Mouse (Mus musculus): ENCODE measurements at regions not wholly inside any gene's neighbourhood (a gene's known extent, or its start where the extent isn't known, plus 50 kb on each side); places are given as distances from the start of the nearest gene placed in this dataset.

DNA sequence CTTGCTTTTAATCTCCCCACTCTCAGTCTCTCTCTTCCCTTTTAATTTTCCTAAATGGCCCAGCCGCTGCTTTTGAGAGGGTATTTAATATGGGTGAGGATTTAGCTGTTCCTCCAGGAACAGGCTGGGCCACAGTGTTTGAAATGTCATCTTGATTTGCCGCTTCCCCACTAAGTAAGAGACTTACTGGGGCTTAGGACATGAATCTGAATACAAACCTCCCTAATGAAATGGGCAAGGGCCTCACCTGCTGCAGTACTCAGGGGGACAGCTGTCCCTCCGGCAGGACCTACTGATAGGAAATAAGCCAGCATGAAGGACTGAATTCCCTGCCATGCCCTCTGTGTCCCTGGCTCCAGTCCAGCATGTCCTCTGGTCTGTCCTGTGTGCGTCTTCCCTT, 50.6 kb upstream of the Prr23a1 start:
- DNase-seq, result no peak
- intact Hi-C loops (cut with DNase I), result no loop called here

DNA sequence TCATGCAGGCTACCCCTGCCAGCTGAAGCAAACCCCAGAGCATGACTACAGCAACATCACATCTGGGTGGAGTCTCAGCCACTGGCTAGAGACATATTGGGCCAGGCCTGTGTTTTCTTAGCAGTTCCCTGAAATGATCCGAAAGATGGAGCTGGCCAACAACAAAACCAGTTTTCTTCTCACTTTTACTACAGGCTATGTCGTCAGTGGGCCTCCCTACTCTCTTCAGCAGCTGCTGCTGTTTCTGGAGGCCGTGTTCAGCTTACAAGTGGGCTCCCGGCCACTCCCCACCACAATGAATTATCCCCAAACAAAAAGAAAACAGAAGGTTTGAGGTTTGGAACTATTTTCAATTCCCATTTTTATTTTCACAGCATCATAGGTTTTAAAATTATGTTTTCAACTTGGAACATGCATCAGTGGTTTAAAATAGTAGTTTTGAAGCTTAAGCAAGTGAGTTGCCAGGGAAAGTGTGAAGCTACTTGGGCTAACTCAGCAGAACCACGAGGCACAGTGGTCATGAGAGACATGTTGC, 68.6 kb upstream of the Prr23a1 start:
- no peak for DNase-seq
- intact Hi-C loops (cut with DNase I), result no loop called here

DNA sequence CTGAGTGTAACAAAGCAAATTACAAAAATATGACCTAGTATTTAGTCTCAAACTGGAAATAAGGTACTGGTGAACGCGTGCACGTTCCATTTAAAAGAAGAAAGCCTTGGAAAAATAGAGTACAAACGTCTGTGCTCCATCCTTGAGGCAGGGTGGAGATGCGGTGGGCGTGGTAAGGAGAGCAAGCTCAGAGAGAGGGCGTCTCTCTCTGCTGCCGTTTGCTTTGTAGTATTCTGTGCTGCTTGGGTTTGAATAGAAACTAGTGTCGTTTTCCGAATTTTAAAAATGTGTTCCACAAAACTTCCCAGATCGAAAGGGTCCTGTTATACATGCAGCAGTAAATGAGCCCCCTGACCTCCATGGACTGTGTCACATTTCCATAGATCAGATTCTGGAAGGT, 69.1 kb upstream of the Prr23a1 start:
- DNase-seq, result no peak
- intact Hi-C loops (cut with DNase I), result no loop called here

DNA sequence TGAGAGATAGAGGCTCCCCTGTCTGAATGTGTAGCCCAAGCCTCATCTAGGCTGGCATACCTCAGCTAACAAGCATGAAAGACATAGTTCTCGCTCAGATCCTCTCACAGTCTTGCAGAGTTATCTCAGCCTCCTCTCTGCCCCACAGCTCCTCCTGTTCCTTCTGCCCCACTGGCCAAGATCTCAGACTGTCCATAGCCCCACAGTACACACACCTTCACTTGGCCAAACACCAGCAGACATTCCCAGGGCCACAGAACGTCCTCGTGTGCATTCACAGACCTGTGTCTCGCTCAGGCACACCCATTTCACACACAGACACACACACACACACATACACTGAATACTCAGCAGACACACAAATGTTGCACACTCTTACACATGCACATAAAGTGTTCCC, 87.5 kb upstream of the Prr23a1 start:
- intact Hi-C loops (cut with DNase I), result no loop called here
- DNase-seq, result no peak

DNA sequence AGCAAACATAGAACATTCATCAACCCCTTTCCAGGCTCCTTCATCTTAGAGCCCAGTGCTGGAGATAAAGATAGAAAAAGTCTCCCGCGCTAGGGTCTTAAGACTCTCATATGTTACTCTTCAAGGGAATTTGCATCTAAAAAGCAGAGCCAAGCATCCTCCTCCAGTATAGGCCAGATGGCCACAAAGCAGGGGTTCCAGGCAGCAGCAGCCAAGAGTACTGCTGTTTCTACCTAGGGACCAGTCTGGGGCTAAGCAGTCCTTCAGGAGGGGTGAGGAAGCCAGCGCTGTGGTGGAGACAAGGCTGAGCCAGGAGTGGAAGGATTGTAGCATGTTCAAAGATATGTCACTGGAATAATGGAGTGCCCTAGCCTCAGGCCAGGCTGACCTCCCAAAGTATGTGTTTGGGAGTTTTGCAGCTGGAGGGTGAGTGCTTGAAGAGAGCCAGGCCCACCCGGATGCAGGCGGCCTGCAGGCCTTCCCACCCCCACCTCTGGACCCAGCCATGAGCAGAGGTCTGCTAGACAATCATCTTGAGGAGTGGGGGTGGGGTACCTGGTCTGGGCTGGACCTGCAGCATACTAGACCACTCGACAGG, 88.8 kb upstream of the Prr23a1 start:
- DNase-seq, result no peak
- intact Hi-C loops (cut with DNase I), result no loop called here

DNA sequence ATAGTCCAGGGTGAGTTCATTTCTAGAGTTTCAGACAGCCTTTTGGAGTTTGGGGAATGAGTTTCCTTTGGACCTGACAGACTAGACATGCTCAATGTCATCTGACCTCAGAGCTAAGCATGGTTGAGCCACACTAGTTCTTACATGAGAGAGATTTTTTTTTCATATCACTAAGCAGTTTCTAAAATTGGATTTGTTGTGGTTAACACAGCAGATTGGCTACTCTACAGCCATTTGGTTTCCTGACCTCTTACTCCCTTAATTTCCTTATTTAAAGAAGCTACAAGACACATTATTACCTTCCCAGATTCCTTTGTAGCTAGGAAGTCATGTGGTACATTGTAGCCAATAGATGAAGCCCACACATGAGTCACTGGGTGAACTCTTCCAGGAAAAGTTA, 98.5 kb upstream of the Prr23a1 start:
- DNase-seq, result no peak
- intact Hi-C loops (cut with DNase I), result no loop called here

DNA sequence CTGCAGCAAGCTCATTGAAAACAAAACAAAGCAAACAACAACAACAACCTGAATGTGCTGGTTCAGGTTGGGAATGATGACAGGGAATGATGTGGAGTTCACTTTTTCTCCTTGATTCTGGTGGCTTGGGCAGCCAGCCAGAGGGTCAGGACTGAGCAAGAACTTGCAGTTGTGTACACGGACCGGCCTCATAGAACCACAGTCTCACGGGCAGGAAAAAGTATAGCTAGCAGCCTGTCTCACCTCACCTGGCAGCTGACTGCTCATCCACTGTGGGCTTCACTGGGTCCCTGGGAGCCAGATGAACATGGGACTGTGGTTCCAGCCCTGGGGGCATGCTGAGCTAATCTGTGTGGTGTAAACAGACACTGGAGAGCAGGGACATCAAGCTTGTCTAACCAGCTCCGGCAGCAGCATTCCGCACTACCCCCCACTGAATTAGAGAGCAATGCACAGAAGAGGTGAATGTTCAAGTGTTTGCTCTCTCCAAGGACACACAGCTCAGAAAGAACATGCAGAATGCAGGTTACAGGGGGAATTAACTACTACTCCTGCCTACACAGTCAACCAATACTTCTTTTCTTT, 114.9 kb upstream of the Prr23a1 start:
- intact Hi-C loops (cut with DNase I), result no loop called here
- DNase-seq, result no peak

DNA sequence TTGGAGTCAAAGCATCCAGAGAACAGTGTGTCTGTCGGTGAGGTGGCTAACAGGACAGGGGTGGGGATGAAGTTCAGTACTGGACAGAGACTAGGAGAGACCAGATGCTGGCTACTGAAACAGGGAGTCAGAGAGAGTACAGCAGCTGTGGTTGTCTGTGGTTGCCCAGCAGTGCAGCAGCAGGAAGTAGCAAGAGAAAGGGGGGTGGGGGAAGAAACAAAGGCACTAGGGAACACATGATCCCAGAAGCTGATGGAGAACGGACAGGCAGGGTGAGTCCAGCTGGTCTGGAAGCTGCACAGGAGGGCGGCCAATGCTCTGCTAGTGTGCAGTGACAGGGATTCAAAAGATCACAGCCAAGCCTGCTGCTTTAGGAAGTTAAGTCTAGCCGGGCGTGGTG, 115.7 kb upstream of the Prr23a1 start:
- DNase-seq, result no peak
- intact Hi-C loops (cut with DNase I), result no loop called here

DNA sequence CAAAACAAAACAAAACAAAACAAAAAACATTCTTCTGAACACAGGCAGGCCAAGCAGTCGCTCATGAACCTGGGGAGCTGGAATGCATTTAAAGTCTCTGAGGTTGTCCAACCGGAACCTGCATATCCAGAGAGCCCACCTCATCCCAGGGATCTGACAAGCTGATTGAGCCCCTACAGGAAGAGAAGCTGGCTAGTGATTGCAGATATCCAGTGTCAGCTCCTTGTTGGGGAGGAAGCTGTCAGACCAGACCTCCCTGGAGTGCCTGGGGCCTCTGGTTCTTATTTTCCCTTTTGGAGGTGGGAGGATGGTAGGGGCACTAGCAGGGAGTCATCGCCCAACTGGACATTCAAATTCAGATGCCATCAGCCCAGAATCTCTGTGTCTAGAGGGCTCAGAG, 119.4 kb upstream of the Prr23a1 start:
- DNase-seq, result no peak

DNA sequence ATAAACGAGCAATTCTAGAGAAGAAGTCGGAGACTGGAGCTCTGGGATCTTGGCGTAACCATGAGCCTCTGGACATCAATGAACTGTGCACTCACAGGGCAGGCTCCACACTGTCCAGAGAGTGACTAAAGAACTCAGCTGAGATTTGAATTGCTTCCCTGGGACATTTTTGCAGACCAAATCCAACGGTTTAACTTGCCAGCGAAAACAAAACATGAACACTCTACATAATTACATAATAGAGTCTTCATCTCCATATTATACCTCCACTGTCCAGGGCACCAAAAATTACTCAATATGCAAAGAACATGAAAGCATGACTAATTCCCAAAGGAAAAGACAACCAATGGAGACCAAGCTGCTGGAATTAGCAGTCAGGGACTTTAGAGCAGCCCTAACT, 119.9 kb upstream of the Mrps22 start:
- DNase-seq, result no peak
- intact Hi-C loops (cut with DNase I), result no loop called here

More for the DNA sequence above, 119.4 kb upstream of the Prr23a1 start:
- intact Hi-C loops (cut with DNase I), result no loop called here

DNA sequence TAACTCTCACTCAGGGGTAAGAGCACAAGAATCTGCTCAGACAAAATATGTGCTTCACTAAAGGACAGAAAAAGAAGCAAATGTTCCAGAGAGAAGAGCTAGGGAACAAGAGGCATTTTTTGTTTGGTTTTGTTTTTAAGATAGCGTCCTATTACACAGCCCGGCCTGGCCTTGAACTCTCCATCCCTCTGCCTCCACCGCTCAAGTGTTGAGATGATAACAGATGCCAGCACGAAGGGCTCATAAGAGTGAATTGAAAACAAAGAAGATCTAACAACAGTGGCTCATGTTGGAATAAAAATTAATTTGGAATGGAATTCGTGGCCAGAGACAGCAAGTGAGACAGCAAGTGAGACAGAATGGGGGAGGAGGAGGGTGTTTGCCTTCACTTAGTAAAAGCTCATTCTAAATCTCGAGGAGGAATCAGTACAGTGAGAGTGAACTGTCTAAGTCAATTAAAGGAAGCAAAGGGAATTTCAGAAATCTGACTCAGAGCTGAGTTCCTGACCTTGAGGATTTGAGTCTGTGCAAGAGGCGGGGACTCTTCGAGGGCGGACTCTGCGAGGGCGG, 116.3 kb upstream of the Mrps22 start:
- DNase-seq, result no peak
- intact Hi-C loops (cut with DNase I), result no loop called here

DNA sequence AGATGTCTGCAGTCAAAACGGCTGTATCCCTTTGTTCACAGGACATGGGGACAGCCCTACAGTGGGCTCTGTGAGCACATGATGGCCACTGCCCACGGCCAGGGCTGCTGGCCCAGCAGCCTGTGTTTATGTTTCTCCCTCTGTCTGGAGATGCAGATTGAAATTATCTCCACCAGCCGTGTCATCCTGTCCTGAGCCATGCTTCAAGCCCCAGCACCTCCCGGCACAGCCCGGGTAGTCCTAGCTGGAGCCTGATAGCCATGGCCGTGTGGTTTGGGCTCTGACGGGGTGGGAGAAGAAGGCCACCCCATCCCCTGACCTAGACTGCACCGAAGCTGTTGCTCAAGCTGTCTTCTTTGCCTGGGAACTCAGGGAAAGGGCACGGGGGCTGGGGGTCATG, 113.2 kb upstream of the Mrps22 start:
- DNase-seq, result no peak
- intact Hi-C loops (cut with DNase I), result no loop called here

DNA sequence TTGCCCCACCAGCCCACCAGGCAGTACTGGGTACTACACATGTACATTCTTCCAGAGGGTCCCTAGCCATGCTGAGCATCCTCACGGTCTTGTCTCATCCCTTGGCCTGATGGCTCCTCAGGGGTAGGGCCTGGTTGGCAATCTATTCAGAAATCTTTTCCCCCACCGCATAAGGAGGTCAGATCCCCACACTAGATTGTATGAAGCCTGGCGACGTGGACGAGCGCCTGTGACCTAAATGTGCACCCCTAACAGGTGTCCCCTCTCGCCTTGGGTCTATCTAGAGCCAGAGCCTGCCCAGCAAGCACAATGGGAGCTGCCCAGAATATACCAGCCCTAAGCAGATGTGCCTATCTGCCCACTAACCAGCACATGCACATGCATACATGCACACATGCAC, 111.4 kb upstream of the Mrps22 start:
- DNase-seq, result no peak
- intact Hi-C loops (cut with DNase I), result no loop called here

DNA sequence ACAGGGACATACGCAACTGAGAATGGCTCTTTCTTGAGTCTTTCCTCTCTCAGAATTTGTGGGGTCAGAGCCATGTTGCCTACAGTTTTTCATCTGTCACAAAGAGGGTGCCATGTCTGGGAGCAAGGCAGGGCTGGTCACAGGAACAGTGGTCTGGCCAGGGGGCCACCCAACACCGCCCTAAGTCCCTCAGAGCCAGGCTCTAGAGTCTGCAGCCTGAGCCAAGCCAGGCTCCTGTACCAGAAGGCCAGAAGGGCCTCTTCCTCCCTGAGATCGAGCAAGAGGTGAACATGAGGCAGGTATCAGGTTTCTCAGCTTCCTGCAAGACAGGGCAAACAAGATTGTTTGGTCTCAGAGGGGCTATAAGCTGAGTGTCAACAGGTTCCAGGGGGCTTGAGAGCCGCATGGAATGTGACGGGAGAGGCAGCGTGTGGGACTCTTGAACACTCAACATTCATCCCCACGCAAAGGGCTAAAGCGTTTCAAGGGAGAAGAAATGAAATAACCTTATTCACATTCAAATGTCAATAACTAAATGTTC, 110.6 kb upstream of the Mrps22 start:
- DNase-seq, result no peak
- intact Hi-C loops (cut with DNase I), result no loop called here

DNA sequence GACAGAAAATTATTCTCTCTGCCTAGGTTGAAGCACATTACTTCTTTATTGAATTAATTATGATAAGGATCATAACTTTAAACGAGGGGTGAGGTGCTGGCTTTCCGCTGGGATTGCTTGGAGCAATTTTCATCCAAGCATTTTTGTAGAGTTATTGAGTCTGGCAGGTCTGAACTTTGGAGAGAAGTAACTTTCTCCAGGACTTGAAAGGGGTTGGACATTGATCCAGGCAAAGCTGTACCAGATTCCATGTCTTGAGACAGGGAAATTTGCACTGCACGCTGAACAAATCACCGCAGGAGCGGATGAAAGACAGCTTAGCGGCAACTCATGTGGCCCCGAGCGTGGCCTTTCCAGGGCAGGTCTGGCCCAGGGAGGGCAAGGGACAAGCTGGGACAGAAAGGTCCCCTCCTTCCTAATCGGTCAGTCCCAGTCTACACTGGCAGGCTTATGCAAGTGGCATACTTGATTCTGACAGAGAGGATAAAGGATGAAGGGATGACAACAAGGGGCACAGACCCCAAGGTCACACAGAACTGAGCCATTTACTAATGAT, 108.8 kb upstream of the Mrps22 start:
- DNase-seq, result no peak
- intact Hi-C loops (cut with DNase I), result no loop called here

DNA sequence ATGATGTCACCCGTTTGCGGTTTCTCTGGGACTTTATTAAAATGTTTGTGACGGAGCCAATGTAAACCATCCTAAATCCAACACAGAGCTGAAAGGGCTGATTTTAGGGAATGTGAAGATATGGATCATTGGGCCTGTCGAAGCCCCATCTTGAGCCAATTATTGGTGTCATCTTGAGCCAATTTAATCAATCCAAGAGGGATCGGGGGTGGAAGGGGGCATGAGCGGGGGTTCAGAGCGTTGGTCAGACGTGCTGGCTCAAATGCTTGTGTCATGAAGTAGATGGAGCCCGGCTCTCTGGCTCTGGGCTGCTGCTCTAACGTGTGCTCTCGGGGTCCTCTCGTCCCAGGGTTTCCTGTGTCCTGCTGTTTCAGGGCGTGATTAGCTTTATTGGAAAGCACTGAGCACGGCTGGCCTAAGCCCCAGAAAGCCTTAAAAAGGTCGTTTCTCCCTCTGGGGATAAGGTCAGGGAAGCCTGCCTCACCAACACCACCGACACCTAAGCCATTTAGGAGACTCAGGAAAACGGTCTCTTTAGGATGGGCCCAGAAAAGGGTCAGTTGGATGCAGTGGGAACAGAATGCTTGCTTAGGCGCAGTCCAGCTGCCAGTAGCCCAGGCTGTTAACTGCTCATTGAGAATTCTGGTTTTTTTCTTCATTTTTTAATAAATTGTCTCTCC, 106.7 kb upstream of the Mrps22 start:
- intact Hi-C loops (cut with DNase I), result no loop called here

DNA sequence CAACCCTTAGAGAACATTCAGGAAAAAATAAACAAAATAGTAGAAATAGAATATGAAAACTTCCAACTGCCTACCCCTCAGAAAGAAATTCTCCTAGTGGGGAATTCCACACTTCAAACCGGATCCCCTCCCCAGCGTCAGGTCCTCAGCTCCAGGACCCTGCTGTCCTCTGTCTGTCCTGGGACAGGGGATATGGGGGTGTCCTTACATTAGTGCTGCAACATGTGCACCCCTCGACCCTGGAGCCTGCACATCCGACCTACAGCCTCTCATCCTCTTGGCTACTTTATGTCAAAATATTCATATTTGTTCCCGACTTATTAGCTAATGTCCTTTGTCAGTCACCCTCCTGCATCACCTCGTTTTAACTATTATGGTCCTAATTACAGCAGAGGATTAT, 106.0 kb upstream of the Mrps22 start:
- no peak for DNase-seq
- intact Hi-C loops (cut with DNase I), result no loop called here

More for the DNA sequence above, 106.7 kb upstream of the Mrps22 start:
- no peak for DNase-seq

DNA sequence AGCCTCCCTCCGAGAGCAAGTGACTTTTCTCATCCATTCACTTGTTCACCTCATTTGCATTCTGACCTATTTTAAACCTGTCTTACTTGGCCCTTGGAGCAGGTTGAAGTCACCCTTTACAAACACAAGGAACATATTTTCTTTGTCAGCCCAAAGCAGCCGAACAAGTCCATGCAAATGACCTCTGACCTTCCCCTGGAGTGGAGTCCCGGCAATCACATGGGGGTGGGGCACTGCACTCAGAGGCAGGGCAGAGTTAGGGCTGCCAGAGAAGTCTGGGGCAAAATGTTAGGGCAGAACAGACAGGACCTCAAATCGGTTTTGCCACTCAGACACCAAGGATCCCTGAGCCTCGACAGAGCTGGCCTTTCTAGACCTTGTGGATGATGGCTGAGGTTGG, 102.7 kb upstream of the Mrps22 start:
- intact Hi-C loops (cut with DNase I), result no loop called here
- DNase-seq, result no peak

DNA sequence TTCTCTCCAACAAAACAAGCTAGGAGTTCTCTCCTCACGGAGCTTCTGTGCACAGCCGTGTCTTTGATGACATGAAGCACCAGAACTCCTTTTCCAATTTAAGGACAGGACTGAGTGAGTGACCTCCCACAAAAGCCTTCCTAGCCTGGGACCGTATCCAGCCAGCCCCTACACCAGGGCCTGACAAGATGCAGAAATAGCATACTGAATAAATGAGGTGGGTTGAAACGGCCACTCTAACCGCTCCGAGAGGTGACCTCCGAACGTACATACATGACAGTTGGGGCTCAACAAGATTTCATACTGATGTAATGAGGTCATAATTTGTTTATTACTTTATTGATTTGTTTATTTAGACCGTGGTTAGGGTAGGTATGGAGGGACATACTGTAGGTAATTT, 101.9 kb upstream of the Mrps22 start:
- DNase-seq, result no peak
- intact Hi-C loops (cut with DNase I), result no loop called here

DNA sequence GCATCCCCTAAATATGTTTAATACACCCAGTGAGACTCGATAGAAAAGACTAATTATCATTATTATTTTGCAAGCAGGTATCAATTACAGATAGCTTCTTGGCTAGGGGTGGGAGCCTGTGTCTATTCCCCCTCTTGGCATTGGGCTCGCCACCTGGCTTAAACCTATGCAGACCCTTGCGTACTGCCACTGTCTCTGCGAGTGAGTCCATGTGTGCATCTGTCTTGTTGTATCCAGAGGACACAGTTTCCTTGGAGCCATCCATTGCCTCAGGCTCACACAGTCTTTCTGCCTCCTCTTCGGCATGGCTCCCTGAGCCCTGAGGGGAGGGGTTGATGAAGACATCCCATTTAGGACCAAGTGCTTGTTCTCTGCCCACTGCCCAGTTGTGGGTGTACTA, 99.1 kb upstream of the Mrps22 start:
- no peak for DNase-seq

DNA sequence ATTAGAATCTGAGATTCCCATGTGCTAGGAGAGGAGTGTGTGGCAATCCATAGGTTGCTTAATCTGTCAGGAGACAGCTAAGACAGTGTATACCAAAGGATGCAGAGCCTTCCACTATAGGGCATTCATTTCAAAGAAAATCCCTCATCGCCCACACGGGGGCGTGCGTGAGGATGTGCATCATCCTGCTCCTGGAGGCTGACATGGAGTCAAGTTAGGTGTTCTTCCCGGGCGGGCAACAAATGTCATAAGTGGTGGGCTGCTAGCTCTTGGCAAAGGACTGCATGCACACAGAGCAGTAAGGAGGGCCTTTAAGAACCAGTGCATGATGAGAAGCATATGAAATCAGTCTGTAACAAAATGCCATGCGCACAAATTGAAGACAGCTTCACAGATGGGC, 95.7 kb upstream of the Mrps22 start:
- intact Hi-C loops (cut with DNase I), result no loop called here
- DNase-seq, result no peak

More for the DNA sequence above, 99.1 kb upstream of the Mrps22 start:
- intact Hi-C loops (cut with DNase I), result no loop called here

Measured in gastrocnemius, postnatal 36 days (tissue).